Mouse (Mus musculus) heart, embryonic 12.5 days (tissue): ENCODE data around the gene Bad. TPM values are rescaled to one million over a fixed set of nuclear protein-coding genes. Genes with fewer than 3 reads are reported as not detected.

Source experiments
- ATAC-seq: fragments of 200-750 bp; cut with Nextera tagmentation; 2 replicates; pipeline ENCODE4 v1.8.0; 2017; ENCODE audit warnings: moderate TSS enrichment, moderate library complexity; ENCODE audit not compliant: insufficient number of reproducible peaks, low FRiP score
- H3K27ac ChIP-seq: fragments of 300-500 bp; sonication (generic); 2 replicates; pipeline ENCODE4 v1.5.1; 2016; ENCODE audit warnings: mild to moderate bottlenecking, moderate library complexity; ENCODE audit not compliant: poor library complexity, severe bottlenecking
- H3K27me3 ChIP-seq: fragments of 300-500 bp; sonication (generic); replicated peaks from 2 replicates; pipeline ENCODE4 v1.6.1; 2016; ENCODE audit warnings: mild to moderate bottlenecking, moderate library complexity
- H3K36me3 ChIP-seq: fragments of 300-500 bp; sonication (generic); 2 replicates; pipeline ENCODE4 v1.6.1; 2016; ENCODE audit warnings: mild to moderate bottlenecking, moderate library complexity
- H3K4me1 ChIP-seq: fragments of 300-500 bp; sonication (generic); replicated peaks from 2 replicates; pipeline ENCODE4 v1.6.1; 2016; ENCODE audit warnings: mild to moderate bottlenecking
- H3K4me2 ChIP-seq: fragments of 300-500 bp; sonication (generic); 2 replicates; pipeline ENCODE4 v1.6.1; 2016; ENCODE audit warnings: mild to moderate bottlenecking, moderate library complexity
- H3K4me3 ChIP-seq: fragments of 300-500 bp; sonication (generic); 2 replicates; pipeline ENCODE4 v1.5.1; 2016; ENCODE audit warnings: mild to moderate bottlenecking
- H3K9ac ChIP-seq: fragments of 300-500 bp; sonication (generic); 2 replicates; pipeline ENCODE4 v1.6.1; 2016; ENCODE audit warnings: mild to moderate bottlenecking, moderate library complexity
- H3K9me3 ChIP-seq: fragments of 300-500 bp; sonication (generic); replicated peaks from 2 replicates; pipeline ENCODE4 v1.6.1; 2016; ENCODE audit warnings: mild to moderate bottlenecking, moderate library complexity
- WGBS: fragments of 180-500 bp; shearing (Covaris S2); methylation state at CpG from one replicate; pipeline ENCODE4 v1.1.7; 2016; 5-methylcytosine and 5-hydroxymethylcytosine counted together
- polyA plus RNA-seq: library from polyadenylated mRNA; unstranded; fragments of >200 nt; fragmentation: Nextera tagmentation; extraction: Ambion mirVana; gene quantifications from 2 replicates; pipeline ENCODE4 v1.2.1, GENCODE M21; 2016

Bad gene
- polyA plus RNA-seq, 1 experiment from 2014 or later: 54.5 TPM

DNA sequence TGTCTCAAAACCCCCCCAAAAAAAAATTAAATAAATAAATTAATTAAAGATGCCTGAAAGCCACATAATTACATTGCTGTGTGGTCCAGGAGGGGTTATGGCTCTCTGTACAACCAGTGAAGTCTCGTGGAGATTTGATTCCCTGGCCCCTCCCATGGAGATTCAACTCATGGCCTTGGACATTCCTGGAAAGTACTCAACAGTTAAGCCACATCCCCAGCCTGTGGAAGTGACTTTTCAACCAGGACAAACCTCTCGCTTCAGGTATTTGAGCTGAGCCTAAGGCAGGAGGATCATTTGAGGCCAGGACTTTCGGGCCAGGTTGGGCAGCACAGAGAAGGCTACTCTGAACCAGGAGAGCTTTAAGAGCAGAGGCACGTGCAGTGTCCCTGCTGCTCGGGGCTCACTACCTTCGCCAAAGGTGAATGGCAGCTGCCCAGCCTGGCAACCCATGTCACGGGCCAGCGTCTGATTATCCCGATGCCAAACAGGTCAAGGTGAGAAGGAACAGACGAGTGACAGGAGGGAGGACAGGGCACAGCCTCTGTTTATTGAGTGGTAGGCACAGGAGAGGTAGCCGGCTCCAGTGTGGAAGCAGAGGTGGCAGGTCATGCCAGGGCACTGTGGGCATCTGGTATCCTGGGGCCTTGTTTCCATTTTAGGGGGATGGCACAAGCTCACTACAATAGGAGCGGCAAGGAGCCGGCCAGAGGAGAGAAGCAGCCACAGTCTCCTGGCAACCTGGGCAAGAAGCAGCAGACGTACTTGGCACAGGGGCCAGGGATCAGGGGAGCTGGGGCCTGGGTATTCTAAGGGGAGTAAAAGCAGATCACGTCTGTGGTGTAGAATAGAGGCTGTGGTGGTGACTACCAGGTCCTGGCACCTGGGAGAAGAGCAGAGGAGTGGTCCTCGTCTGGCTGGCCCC lies 3.9 kb upstream of the Bad start:
- 0 out of 2 replicates have a peak, but pooled peaks cover 2% of the 10 kb centered on the region for H3K36me3 ChIP-seq
- H3K27ac ChIP-seq: no peak overlapping the region
- H3K27me3 ChIP-seq: peaks cover 44% of the 10 kb centered on the region
- WGBS: 78% methylated on average over 16 of the region's 16 CpGs
- no peaks in the 10 kb centered on the region for H3K9me3 ChIP-seq
- H3K9ac ChIP-seq: no peak overlapping the region
- no peak for ATAC-seq
- H3K4me3 ChIP-seq: no peak overlapping the region
- peaks cover 33% of the 10 kb centered on the region for H3K4me1 ChIP-seq
- no peak overlapping the region for H3K4me2 ChIP-seq

DNA sequence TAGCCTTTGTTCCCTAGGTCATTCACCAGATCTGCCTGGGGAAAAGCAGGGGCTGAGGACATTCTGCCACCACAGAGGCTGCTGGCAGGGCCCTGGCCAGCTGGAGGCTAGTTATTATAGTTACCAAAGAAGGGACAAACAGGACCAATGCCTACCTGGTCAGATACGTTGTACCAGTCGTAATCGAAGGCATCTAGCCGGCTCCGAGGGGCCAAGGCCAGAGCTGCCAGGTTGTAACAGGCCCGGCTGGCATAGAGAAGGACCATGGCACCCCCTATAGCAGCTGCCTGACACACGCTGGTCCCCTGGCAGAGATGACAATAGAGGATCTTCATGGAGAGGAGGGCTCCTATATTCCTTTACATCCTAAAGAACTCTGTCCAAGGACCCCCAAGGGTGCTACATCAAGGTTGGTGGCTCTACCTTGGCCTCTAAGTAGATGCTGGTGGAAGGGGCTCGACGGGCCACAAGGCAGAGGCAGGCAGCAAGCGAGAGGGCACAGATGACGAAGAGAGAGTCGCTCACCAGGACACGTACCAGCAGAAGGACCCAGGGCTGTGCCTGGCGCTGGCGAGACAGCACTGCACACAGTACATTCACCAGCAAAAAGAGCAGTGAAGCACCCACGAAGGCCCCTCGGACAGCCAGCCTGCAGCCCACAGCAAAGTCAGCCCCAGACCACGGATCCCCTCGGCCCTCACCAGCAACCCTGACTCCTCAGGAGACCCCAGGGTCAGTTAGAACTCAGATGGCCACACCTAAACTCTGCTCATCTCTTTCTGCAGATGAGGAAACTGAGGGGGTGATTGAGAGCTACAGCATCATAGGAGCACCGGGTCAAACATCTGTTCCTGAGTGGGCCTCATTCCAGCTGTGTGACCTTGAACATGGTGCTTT lies 2.3 kb upstream of the Bad start:
- Histone ChIP-seq H3K4me2 (0 out of 2 replicates have a peak overlapping the region, but pooled peaks have one; percentile 98), H3K9ac (peak overlapping the region; percentile 16; the same call in 1 of the 2 replicates), H3K9me3 (no peaks in the 10 kb centered on the region), H3K4me1 (peaks cover 25% of the 10 kb centered on the region), H3K4me3 (no peak overlapping the region), H3K27me3 (peaks cover 28% of the 10 kb centered on the region), H3K36me3 (0 out of 2 replicates have a peak, but pooled peaks cover 2% of the 10 kb centered on the region), H3K27ac (no peak overlapping the region)
- 90% methylated on average over 20 of the region's 20 CpGs for WGBS
- no peak for ATAC-seq

GRCm38 (mm10) chr19:6940396-6941351 lies 987 bp upstream of the Bad start:
- H3K4me3 ChIP-seq: peak overlapping the region; percentile 80
- peak overlapping the region; percentile 89 for H3K9ac ChIP-seq
- peaks cover 9% of the 10 kb centered on the region for H3K36me3 ChIP-seq
- H3K27ac ChIP-seq: peak overlapping the region; percentile 93
- H3K4me2 ChIP-seq: peak overlapping the region; percentile 98
- H3K4me1 ChIP-seq: peaks cover 23% of the 10 kb centered on the region
- H3K9me3 ChIP-seq: no peaks in the 10 kb centered on the region
- H3K27me3 ChIP-seq: peaks cover 17% of the 10 kb centered on the region
- ATAC-seq: no peak
- 21% methylated on average over 25 of the region's 29 CpGs for WGBS

DNA sequence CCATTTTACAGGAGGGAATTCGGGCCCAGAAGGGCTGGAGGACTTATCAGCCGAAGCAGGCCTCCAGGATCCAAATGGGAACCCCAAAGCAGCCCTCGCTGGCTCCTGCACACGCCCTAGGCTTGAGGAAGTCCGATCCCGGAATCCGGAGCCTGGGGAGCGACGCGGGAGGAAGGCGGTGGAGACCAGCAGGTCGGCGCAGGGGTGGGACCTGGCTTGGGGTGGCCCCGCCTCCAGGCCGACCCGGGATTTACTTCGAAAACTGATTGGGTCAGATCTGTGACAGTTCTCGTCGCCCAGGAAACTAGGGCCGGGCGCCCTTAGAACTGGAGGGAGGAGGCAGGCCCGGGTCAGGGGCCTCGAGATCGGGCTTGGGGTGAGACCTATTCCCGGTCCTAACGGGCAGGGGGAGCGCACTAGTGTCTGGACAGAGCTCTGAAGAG lies 609 bp downstream of the Bad start, which contains the start of gene Gpr137:
Gpr137 (minus strand) TSS at position 232 of the 443 bp plus-strand sequence.
- 0% methylated on average over 27 of the region's 27 CpGs for WGBS
- H3K9me3 ChIP-seq: no peaks in the 10 kb centered on the region
- peaks cover 23% of the 10 kb centered on the region for H3K4me1 ChIP-seq
- peak; percentile 92 for ATAC-seq
- H3K27ac ChIP-seq: peak within 1 kb of the TSS; percentile 93
- H3K9ac ChIP-seq: peak within 1 kb of the TSS; percentile 89
- H3K36me3 ChIP-seq: peaks cover 15% of the 10 kb centered on the region
- H3K4me3 ChIP-seq: peak within 1 kb of the TSS; percentile 80
- peak within 1 kb of the TSS; percentile 98 for H3K4me2 ChIP-seq
- H3K27me3 ChIP-seq: peaks cover 9% of the 10 kb centered on the region

DNA sequence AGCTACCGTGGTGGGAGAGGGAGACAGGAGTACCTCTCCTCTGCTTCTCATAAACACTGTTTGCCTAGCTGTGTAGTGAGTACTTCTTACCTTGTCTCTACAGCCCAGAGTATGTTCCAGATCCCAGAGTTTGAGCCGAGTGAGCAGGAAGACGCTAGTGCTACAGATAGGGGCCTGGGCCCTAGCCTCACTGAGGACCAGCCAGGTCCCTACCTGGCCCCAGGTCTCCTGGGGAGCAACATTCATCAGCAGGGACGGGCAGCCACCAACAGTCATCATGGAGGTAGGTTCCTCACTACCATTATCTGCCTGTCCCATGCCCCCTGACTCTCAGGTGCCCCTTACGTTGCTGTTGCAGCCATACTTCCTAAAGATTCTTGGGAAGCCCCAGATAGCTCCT lies 1.1 kb downstream of the Bad start:
- Histone ChIP-seq H3K9ac (peak overlapping the region; percentile 89), H3K27me3 (peaks cover 6% of the 10 kb centered on the region), H3K4me2 (peak overlapping the region; percentile 98), H3K36me3 (peaks cover 15% of the 10 kb centered on the region), H3K9me3 (no peaks in the 10 kb centered on the region), H3K4me3 (peak overlapping the region; percentile 80), H3K27ac (peak overlapping the region; percentile 60), H3K4me1 (peaks cover 23% of the 10 kb centered on the region)
- 30% methylated on average over 5 of the region's 5 CpGs for WGBS
- no peak for ATAC-seq

DNA sequence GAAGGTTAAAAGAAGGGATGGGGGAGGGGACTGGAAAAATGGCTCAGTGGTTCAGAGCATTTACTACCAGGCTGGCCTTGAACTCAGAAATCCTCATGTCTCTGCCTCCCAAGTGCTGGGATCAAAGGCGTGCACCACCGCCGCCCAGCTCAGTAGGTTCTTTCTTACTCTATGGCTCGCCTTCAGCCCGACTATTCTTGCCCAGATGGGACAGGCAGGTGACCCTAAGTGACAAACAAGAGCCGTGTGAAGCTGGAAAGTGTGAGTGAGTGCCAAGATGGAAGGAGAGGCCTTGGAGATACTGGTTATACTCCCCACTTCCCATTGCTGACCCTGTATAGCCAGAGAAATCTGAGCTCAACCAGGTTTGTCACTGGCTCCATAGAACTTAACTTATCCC lies 2.0 kb downstream of the Bad start:
- Histone ChIP-seq H3K27me3 (no peaks in the 10 kb centered on the region), H3K27ac (no peak overlapping the region), H3K4me2 (no peak overlapping the region), H3K9me3 (no peaks in the 10 kb centered on the region), H3K4me3 (no peak overlapping the region), H3K36me3 (peaks cover 13% of the 10 kb centered on the region), H3K9ac (no peak overlapping the region), H3K4me1 (peaks cover 23% of the 10 kb centered on the region)
- ATAC-seq: no peak
- 89% methylated on average over 6 of the region's 6 CpGs for WGBS

DNA sequence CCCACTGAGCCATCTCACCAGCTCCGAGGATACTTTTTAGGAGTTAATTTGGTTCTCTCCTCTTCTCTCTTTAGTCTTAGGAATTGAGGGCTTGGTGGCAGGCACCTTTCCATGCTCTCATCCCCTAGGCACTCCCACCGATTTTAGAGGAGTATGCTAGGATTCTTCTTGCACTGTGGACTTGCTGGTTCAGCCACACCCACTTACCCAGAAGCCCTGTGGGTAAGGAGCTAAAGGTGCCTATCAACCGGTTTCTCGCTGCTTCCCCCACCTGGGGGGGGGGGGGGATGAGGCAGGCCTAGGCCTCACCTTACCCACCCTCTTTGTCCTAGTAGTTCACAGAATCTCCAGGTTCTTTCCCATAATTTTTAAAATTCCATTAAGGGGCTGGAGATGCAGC lies 6.1 kb downstream of the Bad start:
- no peak overlapping the region for H3K4me2 ChIP-seq
- 52% methylated on average over 4 of the region's 4 CpGs for WGBS
- peaks cover 13% of the 10 kb centered on the region for H3K36me3 ChIP-seq
- no peak overlapping the region for H3K4me3 ChIP-seq
- H3K9me3 ChIP-seq: no peaks in the 10 kb centered on the region
- no peaks in the 10 kb centered on the region for H3K27me3 ChIP-seq
- peaks cover 19% of the 10 kb centered on the region for H3K4me1 ChIP-seq
- H3K9ac ChIP-seq: no peak overlapping the region
- ATAC-seq: no peak
- no peak overlapping the region for H3K27ac ChIP-seq

DNA sequence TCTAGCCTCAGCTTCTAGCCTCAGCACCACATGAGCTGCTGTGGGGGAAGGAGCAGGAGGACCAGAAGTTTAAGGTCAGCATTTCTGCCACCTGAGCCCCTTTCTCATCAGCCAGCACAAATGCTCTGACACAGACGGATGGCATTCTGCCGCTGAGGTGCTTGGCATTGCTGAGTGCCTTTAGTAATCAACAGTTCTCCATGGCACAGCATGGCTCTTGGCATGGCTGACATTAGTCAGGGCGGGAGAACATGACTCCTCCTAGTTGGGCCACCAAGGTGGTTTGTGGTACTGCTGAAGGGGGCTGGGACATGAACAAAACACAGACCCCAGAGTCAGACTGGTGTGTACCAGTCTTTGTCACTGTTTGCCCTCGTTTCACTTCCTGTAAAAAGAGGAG lies 6.5 kb downstream of the Bad start:
- 79% methylated on average over 4 of the region's 4 CpGs for WGBS
- H3K4me1 ChIP-seq: peaks cover 19% of the 10 kb centered on the region
- no peak overlapping the region for H3K9ac ChIP-seq
- H3K27ac ChIP-seq: no peak overlapping the region
- H3K27me3 ChIP-seq: no peaks in the 10 kb centered on the region
- ATAC-seq: no peak
- H3K4me2 ChIP-seq: no peak overlapping the region
- H3K9me3 ChIP-seq: no peaks in the 10 kb centered on the region
- peaks cover 13% of the 10 kb centered on the region for H3K36me3 ChIP-seq
- no peak overlapping the region for H3K4me3 ChIP-seq

DNA sequence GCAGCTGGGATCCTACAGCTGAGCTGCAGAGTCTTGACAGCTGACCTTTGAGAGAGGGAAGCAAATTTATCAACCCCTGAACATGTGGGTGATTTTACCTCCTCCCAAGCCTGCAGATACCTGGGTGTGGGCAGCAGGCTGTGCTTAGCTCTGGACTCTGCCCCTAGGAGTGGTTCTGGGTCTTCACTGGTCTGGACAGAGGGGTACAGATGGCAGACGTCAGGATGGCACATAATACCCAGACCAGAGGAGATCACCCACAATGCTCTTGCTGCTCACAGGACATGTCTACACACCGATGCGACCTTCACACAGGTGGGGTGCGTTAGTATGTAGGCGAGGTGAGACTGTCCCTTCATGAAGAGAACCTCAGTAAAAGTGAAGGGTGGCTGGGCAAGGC lies 7.9 kb downstream of the Bad start:
- 0 out of 2 replicates have a peak overlapping the region, but pooled peaks have one; percentile 78 for H3K4me2 ChIP-seq
- peaks cover 28% of the 10 kb centered on the region for H3K4me1 ChIP-seq
- WGBS: 92% methylated on average over 5 of the region's 5 CpGs
- H3K36me3 ChIP-seq: peaks cover 19% of the 10 kb centered on the region
- ATAC-seq: no peak
- no peak overlapping the region for H3K9ac ChIP-seq
- no peak overlapping the region for H3K4me3 ChIP-seq
- H3K27ac ChIP-seq: no peak overlapping the region
- H3K9me3 ChIP-seq: no peaks in the 10 kb centered on the region
- no peaks in the 10 kb centered on the region for H3K27me3 ChIP-seq

- Histone ChIP-seq H3K27ac (peak overlapping the region; percentile 98), H3K9me3 (no peaks in the 10 kb centered on the region), H3K4me1 (peaks cover 32% of the 10 kb centered on the region), H3K4me3 (peak overlapping the region; percentile 63), H3K4me2 (peak overlapping the region; percentile 78), H3K27me3 (no peaks in the 10 kb centered on the region), H3K36me3 (peaks cover 21% of the 10 kb centered on the region), H3K9ac (0 out of 2 replicates have a peak overlapping the region, but pooled peaks have one; percentile 80)
- no peak for ATAC-seq
- WGBS: 60% methylated on average over 5 of the region's 5 CpGs
Observed at GRCm38 (mm10) chr19:6949951-6950350, 8.3 kb downstream of the Bad start.
